Comparison of ENCODE assay signal across 17 mouse cellular contexts in the genomic region with DNA sequence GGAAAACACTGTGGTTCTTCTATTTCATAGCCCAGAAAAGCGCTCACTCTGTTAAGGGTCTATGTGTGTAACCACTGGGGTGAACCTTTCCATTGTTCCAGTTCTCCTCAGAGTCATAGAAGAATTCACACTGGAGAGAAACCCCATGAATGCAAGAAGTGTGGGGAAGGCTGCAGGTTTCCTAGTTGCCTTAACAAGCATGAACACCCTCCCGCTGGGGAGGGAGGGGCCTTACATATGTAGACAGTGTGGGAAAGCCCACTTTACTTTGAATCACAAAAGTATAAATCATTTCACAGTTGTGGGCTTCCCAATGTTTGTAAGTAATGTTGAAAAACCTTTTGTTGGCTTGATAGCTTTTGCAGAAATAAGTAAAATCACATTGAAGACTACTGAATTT.
"Had no signal": no experiment of that assay in that cellular context is flagged by ENCODE, and none has a peak within 500 bp of the region (broad histone marks: within the 10 kb centered on the region; RNA-seq: fewer than 3 reads in every experiment).

No protein-coding gene starts in this region.

- ATAC-seq: liver, embryonic 12.5 days; midbrain, embryonic 16.5 days had no signal

- H3K4me2 ChIP-seq: limb, embryonic 15.5 days; liver, embryonic 12.5 days; lung, embryonic 14.5 days; midbrain, embryonic 12.5 days had no signal

- H3K9me3 ChIP-seq: liver, embryonic 12.5 days had no signal

- H3K4me3 ChIP-seq: layer of hippocampus, adult 2 months; limb, embryonic 15.5 days; liver, embryonic 12.5 days; megakaryocyte, embryonic 14.5 days; midbrain, embryonic 12.5 days had no signal

- H3K36me3 ChIP-seq: limb, embryonic 15.5 days; liver, embryonic 12.5 days; midbrain, embryonic 12.5 days had no signal

- DNase-seq: kidney, adult 9 months; kidney, postnatal 10 days; kidney, postnatal 4 days; lung, embryonic 14.5 days; lung, postnatal 10 days; retina, postnatal 1 day; right cerebral cortex, postnatal 4 days; spleen, adult 18-20 months; thymus, adult 18-20 months; thymus, postnatal 14 days had no signal

- H3K27me3 ChIP-seq: limb, embryonic 15.5 days; liver, embryonic 12.5 days; midbrain, embryonic 12.5 days had no signal

- H3K27ac ChIP-seq: layer of hippocampus, adult 2 months; limb, embryonic 15.5 days; liver, embryonic 12.5 days; macrophage; midbrain, embryonic 12.5 days had no signal

- H3K4me1 ChIP-seq: limb, embryonic 15.5 days; liver, embryonic 12.5 days; megakaryocyte, embryonic 14.5 days; midbrain, embryonic 12.5 days had no signal

- H3K9ac ChIP-seq: limb, embryonic 15.5 days; liver, embryonic 12.5 days; lung, embryonic 14.5 days; midbrain, embryonic 12.5 days had no signal
